Mouse (Mus musculus): Measurements from ENCODE around the gene Rapgefl1. TPM values are rescaled to one million over a fixed set of nuclear protein-coding genes. Genes with fewer than 3 reads are reported as not detected.
"Not testable (repeated sequence)": the region's sequence is repeated elsewhere in the genome, so short reads cannot be mapped to it uniquely, and the experiment has no call there.

Gene Rapgefl1
- polyA plus RNA-seq, 3 experiments from 2014 or later = 0.32 to 0.63 TPM; not detected in 1

- ATAC-seq = no peak
Measured at GRCm38 (mm10) chr11:98816706-98817239, 19.8 kb upstream of the Rapgefl1 start.

- ATAC-seq = no peak
Measured at GRCm38 (mm10) chr11:98820968-98821367, 15.6 kb upstream of the Rapgefl1 start.

- ATAC-seq = not testable (repeated sequence)
Measured at GRCm38 (mm10) chr11:98826071-98826470, 10.5 kb upstream of the Rapgefl1 start.

- ATAC-seq = no peak
Measured at GRCm38 (mm10) chr11:98827877-98828276, 8.7 kb upstream of the Rapgefl1 start.

GRCm38 (mm10) chr11:98829091-98829775 is 7.4 kb upstream of the Rapgefl1 start:
- peak; percentile 46 for ATAC-seq

GRCm38 (mm10) chr11:98829875-98830274 is 6.7 kb upstream of the Rapgefl1 start:
- no peak for ATAC-seq

GRCm38 (mm10) chr11:98835296-98835695 is 1.3 kb upstream of the Rapgefl1 start:
- ATAC-seq = no peak

- ATAC-seq = no peak
Measured at GRCm38 (mm10) chr11:98835725-98836124, 860 bp upstream of the Rapgefl1 start.

- ATAC-seq = no peak
Measured at GRCm38 (mm10) chr11:98836128-98836527, 457 bp upstream of the Rapgefl1 start.

- no peak for ATAC-seq
Measured at GRCm38 (mm10) chr11:98837231-98837704, 683 bp downstream of the Rapgefl1 start.

GRCm38 (mm10) chr11:98837917-98838316 is 1.3 kb downstream of the Rapgefl1 start:
- no peak for ATAC-seq

- no peak for ATAC-seq
Measured at GRCm38 (mm10) chr11:98838512-98838911, 1.9 kb downstream of the Rapgefl1 start.

- ATAC-seq = no peak
Measured at GRCm38 (mm10) chr11:98839402-98839801, 2.8 kb downstream of the Rapgefl1 start.

- ATAC-seq = no peak
Measured at GRCm38 (mm10) chr11:98839897-98840296, 3.3 kb downstream of the Rapgefl1 start.

- ATAC-seq = no peak
Measured at GRCm38 (mm10) chr11:98846016-98846415, 9.4 kb downstream of the Rapgefl1 start.

GRCm38 (mm10) chr11:98846865-98847604 is 10.4 kb downstream of the Rapgefl1 start:
- ATAC-seq = no peak

- no peak for ATAC-seq
Measured at GRCm38 (mm10) chr11:98849196-98849894, 12.8 kb downstream of the Rapgefl1 start.

GRCm38 (mm10) chr11:98850100-98851093 is 13.8 kb downstream of the Rapgefl1 start:
- ATAC-seq = no peak

- no peak for ATAC-seq
Measured at GRCm38 (mm10) chr11:98854116-98854515, 17.5 kb downstream of the Rapgefl1 start.

GRCm38 (mm10) chr11:98854659-98855058 is 18.1 kb downstream of the Rapgefl1 start:
- ATAC-seq = no peak

All from inflammation-experienced regulatory T-cells, adult 6 months (primary cell).